Mouse (Mus musculus) monocyte, adult 5-6 weeks (primary cell): ENCODE data around the gene Golph3l. TPM values are rescaled to one million over a fixed set of nuclear protein-coding genes. Genes with fewer than 3 reads are reported as not detected.

Experiments used
- ATAC-seq: fragments of 153-309, 156-312 bp; replicated peaks from 2 replicates; pipeline ENCODE4 v1.8.0; 2017; ENCODE audit warnings: mild to moderate bottlenecking; ENCODE audit not compliant: low TSS enrichment, insufficient number of reproducible peaks, severe bottlenecking, poor library complexity, low FRiP score
- total RNA-seq: library from RNA; stranded (forward); fragments of 200-1000, 200-491, 200-594 nt; gene quantifications from 3 replicates; pipeline ENCODE4 v1.2.3, GENCODE M21; 2017

Gene Golph3l
- total RNA-seq, 1 experiment from 2014 or later: 26.6 TPM

DNA sequence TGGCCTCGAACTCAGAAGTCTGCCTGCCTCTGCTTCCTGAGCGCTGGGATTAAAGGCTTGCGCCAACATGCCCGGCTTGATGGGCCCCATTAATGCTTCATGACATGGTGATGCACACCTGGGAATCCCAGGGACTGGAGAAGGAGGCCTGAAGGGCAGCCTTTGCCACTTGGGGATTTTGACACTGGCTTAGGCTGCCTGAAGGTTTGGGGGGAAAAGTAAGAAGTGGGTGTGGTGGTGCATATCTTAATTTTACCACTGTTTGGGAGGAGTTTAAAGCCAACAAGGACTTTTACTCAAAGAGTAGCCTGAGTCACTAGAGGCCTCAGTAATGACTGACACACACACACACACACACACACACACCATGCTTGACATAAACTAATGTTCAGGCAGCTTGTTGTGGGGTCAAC lies 76.2 kb downstream of the Golph3l start:
- ATAC-seq: no peak

DNA sequence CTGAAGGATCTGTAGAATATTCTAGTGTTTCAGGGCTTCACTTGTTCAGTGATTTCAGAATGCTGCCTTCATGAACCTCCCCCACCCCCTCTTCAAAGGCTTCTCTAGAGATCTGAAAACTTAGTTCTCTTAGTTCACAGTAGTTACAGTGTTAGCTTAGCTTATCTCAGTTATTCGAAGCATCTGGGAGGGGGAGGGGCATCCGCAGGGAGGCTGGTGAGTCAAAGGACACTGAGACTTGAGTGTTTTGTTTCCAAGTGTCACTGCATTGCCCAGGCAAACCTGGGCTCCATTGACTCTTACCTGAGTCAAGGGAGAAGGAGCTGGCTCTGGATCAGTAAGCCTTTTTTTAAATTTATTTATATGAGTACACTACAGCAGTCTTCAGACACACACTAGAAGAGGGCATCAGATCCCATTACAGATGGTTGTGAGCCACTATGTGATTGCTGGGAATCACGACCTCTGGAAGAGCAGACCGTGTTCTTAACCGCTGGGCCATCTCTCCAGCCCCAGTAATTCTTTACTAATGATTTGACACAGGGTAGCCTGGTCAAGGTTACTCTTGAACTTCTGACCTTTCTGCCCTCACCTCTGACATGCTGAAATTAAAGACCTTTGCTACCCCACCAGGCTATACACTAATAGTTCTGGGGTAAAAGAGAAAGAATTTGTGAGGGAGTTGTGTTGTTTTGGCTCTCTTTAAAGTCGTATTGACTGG lies 77.5 kb downstream of the Golph3l start:
- ATAC-seq: no peak

- no peak for ATAC-seq
Observed at GRCm38 (mm10) chr3:95667521-95667920, 78.8 kb downstream of the Golph3l start.

GRCm38 (mm10) chr3:95668026-95668425 lies 79.3 kb downstream of the Golph3l start:
- no peak for ATAC-seq

Other genes with a start within 250 kb of the Golph3l start
- 21.0 to 33.6 TPM (median 22.6 TPM) in 3 replicates for gene Setdb1, start 231.7 kb upstream of the Golph3l start, total RNA-seq
- gene 4930558C23Rik, start 186.1 kb upstream of the Golph3l start, total RNA-seq: not detected in 3 replicates
- gene Arnt, start 154.5 kb upstream of the Golph3l start, total RNA-seq: 30.7 to 46.7 TPM (median 44.1 TPM) in 3 replicates
- 0.19 to 0.87 TPM (median 0.75 TPM) in 3 replicates for gene Ctsk, start 89.7 kb upstream of the Golph3l start, total RNA-seq
- gene Ctss, start 62.1 kb upstream of the Golph3l start, total RNA-seq: 2,267 to 4,734 TPM (median 3,937 TPM) in 3 replicates
- gene Hormad1, start 29.3 kb upstream of the Golph3l start, total RNA-seq: not detected in 3 replicates
- gene Ensa, start 36.1 kb downstream of the Golph3l start, total RNA-seq: 127 to 153 TPM (median 131 TPM) in 3 replicates
- gene Mcl1, start 69.9 kb downstream of the Golph3l start, total RNA-seq: 678 to 973 TPM (median 884 TPM) in 3 replicates
- 0.38 to 7.2 TPM (median 0.53 TPM) in 3 replicates for gene Adamtsl4, start 99.0 kb downstream of the Golph3l start, total RNA-seq
- 1.6 to 7.1 TPM in 2 of 3 replicates, not detected in the other for gene Ecm1, start 150.6 kb downstream of the Golph3l start, total RNA-seq
- 15.4 to 29.0 TPM (median 21.4 TPM) in 3 replicates for gene Tars2, start 171.3 kb downstream of the Golph3l start, total RNA-seq
- 47.5 to 52.2 TPM (median 48.5 TPM) in 3 replicates for gene Rprd2, start 229.9 kb downstream of the Golph3l start, total RNA-seq